Mouse (Mus musculus): ENCODE measurements around the gene Kndc1. TPM values are rescaled to one million over a fixed set of nuclear protein-coding genes. Genes with fewer than 3 reads are reported as not detected.

Gene Kndc1
- 0.05 TPM in 1 of 2 replicates, not detected in the other for polyA plus RNA-seq (2016; fragmentation: Nextera tagmentation; extraction: Ambion mirVana)

- 4% methylated on average over 50 of the region's 50 CpGs for WGBS (ENCODE audit: insufficient replicate concordance)
- H3K9ac ChIP-seq, result no peak within 1 kb of the TSS
- H3K27ac ChIP-seq, result no peak within 1 kb of the TSS
- no peaks in the 10 kb centered on the region for H3K36me3 ChIP-seq
- peak within 1 kb of the TSS; percentile 29 for H3K4me3 ChIP-seq
- no peaks in the 10 kb centered on the region for H3K4me1 ChIP-seq
- H3K4me2 ChIP-seq, result peak within 1 kb of the TSS; percentile 55
- ATAC-seq, result no peak
- no peaks in the 10 kb centered on the region for H3K9me3 ChIP-seq (replicated peaks)
- peaks cover 65% of the 10 kb centered on the region for H3K27me3 ChIP-seq (replicated peaks)
These were observed at the start of gene Kndc1 for GRCm38 (mm10) chr7:139894655-139895557. TSS of gene Kndc1 (plus strand) at chr7:139894696.

GRCm38 (mm10) chr7:139845101-139845500, 49.4 kb upstream of the Kndc1 start:
- Histone ChIP-seq H3K27ac (no peak overlapping the region), H3K4me1 (no peaks in the 10 kb centered on the region), H3K9ac (no peak overlapping the region), H3K9me3 (replicated peaks) (no peaks in the 10 kb centered on the region), H3K4me3 (no peak overlapping the region), H3K36me3 (no peaks in the 10 kb centered on the region), H3K27me3 (replicated peaks) (no peaks in the 10 kb centered on the region), H3K4me2 (no peak overlapping the region)
- WGBS (ENCODE audit: insufficient replicate concordance), result 57% methylated on average over 2 of the region's 2 CpGs
- ATAC-seq, result no peak

GRCm38 (mm10) chr7:139850152-139850551, 44.3 kb upstream of the Kndc1 start:
- no peak overlapping the region for H3K27ac ChIP-seq
- no peaks in the 10 kb centered on the region for H3K27me3 ChIP-seq (replicated peaks)
- H3K4me3 ChIP-seq, result no peak overlapping the region
- H3K4me1 ChIP-seq, result no peaks in the 10 kb centered on the region
- H3K9ac ChIP-seq, result no peak overlapping the region
- ATAC-seq, result no peak
- no peaks in the 10 kb centered on the region for H3K36me3 ChIP-seq
- no peaks in the 10 kb centered on the region for H3K9me3 ChIP-seq (replicated peaks)
- no peak overlapping the region for H3K4me2 ChIP-seq
- WGBS (ENCODE audit: insufficient replicate concordance), result 59% methylated on average over 6 of the region's 6 CpGs

- WGBS (ENCODE audit: insufficient replicate concordance), result 62% methylated on average over 5 of the region's 5 CpGs
- no peak overlapping the region for H3K4me3 ChIP-seq
- H3K4me2 ChIP-seq, result no peak overlapping the region
- H3K36me3 ChIP-seq, result no peaks in the 10 kb centered on the region
- ATAC-seq, result no peak
- no peak overlapping the region for H3K9ac ChIP-seq
- no peaks in the 10 kb centered on the region for H3K9me3 ChIP-seq (replicated peaks)
- no peaks in the 10 kb centered on the region for H3K27me3 ChIP-seq (replicated peaks)
- no peaks in the 10 kb centered on the region for H3K4me1 ChIP-seq
- H3K27ac ChIP-seq, result no peak overlapping the region
These were observed 43.8 kb upstream of the Kndc1 start for GRCm38 (mm10) chr7:139850677-139851076.

- no peak overlapping the region for H3K4me3 ChIP-seq
- H3K9me3 ChIP-seq (replicated peaks), result no peaks in the 10 kb centered on the region
- 64% methylated on average over 6 of the region's 6 CpGs for WGBS (ENCODE audit: insufficient replicate concordance)
- no peaks in the 10 kb centered on the region for H3K4me1 ChIP-seq
- H3K27me3 ChIP-seq (replicated peaks), result no peaks in the 10 kb centered on the region
- no peak overlapping the region for H3K27ac ChIP-seq
- no peak for ATAC-seq
- H3K9ac ChIP-seq, result no peak overlapping the region
- H3K36me3 ChIP-seq, result no peaks in the 10 kb centered on the region
- H3K4me2 ChIP-seq, result no peak overlapping the region
These were observed 43.4 kb upstream of the Kndc1 start for GRCm38 (mm10) chr7:139851098-139851497.

- ATAC-seq, result no peak
- no peak overlapping the region for H3K9ac ChIP-seq
- no peak overlapping the region for H3K27ac ChIP-seq
- no peak overlapping the region for H3K4me2 ChIP-seq
- no peaks in the 10 kb centered on the region for H3K36me3 ChIP-seq
- WGBS (ENCODE audit: insufficient replicate concordance), result 76% methylated on average over 11 of the region's 11 CpGs
- H3K27me3 ChIP-seq (replicated peaks), result no peaks in the 10 kb centered on the region
- H3K4me3 ChIP-seq, result no peak overlapping the region
- no peaks in the 10 kb centered on the region for H3K9me3 ChIP-seq (replicated peaks)
- no peaks in the 10 kb centered on the region for H3K4me1 ChIP-seq
These were observed 39.2 kb upstream of the Kndc1 start for GRCm38 (mm10) chr7:139855261-139855660.

- Histone ChIP-seq H3K27ac (no peak overlapping the region), H3K36me3 (no peaks in the 10 kb centered on the region), H3K4me3 (no peak overlapping the region), H3K9me3 (replicated peaks) (no peaks in the 10 kb centered on the region), H3K4me1 (no peaks in the 10 kb centered on the region), H3K4me2 (no peak overlapping the region), H3K9ac (no peak overlapping the region), H3K27me3 (replicated peaks) (no peaks in the 10 kb centered on the region)
- no peak for ATAC-seq
- 33% methylated on average over 3 of the region's 3 CpGs for WGBS (ENCODE audit: insufficient replicate concordance)
These were observed 33.1 kb upstream of the Kndc1 start for GRCm38 (mm10) chr7:139861411-139861810.

GRCm38 (mm10) chr7:139863076-139863475, 31.4 kb upstream of the Kndc1 start:
- Histone ChIP-seq H3K36me3 (no peaks in the 10 kb centered on the region), H3K4me3 (no peak overlapping the region), H3K9me3 (replicated peaks) (no peaks in the 10 kb centered on the region), H3K4me2 (no peak overlapping the region), H3K4me1 (no peaks in the 10 kb centered on the region), H3K27me3 (replicated peaks) (no peaks in the 10 kb centered on the region), H3K9ac (no peak overlapping the region), H3K27ac (no peak overlapping the region)
- ATAC-seq, result no peak
- WGBS (ENCODE audit: insufficient replicate concordance), result 68% methylated on average over 2 of the region's 2 CpGs

GRCm38 (mm10) chr7:139864253-139864652, 30.2 kb upstream of the Kndc1 start:
- no peaks in the 10 kb centered on the region for H3K4me1 ChIP-seq
- 32% methylated on average over 2 of the region's 2 CpGs for WGBS (ENCODE audit: insufficient replicate concordance)
- no peaks in the 10 kb centered on the region for H3K27me3 ChIP-seq (replicated peaks)
- ATAC-seq, result no peak
- no peaks in the 10 kb centered on the region for H3K9me3 ChIP-seq (replicated peaks)
- H3K36me3 ChIP-seq, result no peaks in the 10 kb centered on the region
- no peak overlapping the region for H3K27ac ChIP-seq
- H3K4me2 ChIP-seq, result no peak overlapping the region
- no peak overlapping the region for H3K4me3 ChIP-seq
- H3K9ac ChIP-seq, result no peak overlapping the region

- Histone ChIP-seq H3K27me3 (replicated peaks) (no peaks in the 10 kb centered on the region), H3K4me2 (no peak overlapping the region), H3K4me1 (no peaks in the 10 kb centered on the region), H3K9ac (no peak overlapping the region), H3K27ac (no peak overlapping the region), H3K36me3 (no peaks in the 10 kb centered on the region), H3K4me3 (no peak overlapping the region), H3K9me3 (replicated peaks) (no peaks in the 10 kb centered on the region)
- ATAC-seq, result no peak
- WGBS (ENCODE audit: insufficient replicate concordance), result 36% methylated on average over 1 of the region's 1 CpGs
These were observed 29.6 kb upstream of the Kndc1 start for GRCm38 (mm10) chr7:139864871-139865270.

- ATAC-seq, result no peak
These were observed 23.5 kb upstream of the Kndc1 start for GRCm38 (mm10) chr7:139871014-139871413.

GRCm38 (mm10) chr7:139877167-139877792, 17.2 kb upstream of the Kndc1 start:
- Histone ChIP-seq H3K4me1 (no peaks in the 10 kb centered on the region), H3K4me3 (no peak overlapping the region), H3K9me3 (replicated peaks) (no peaks in the 10 kb centered on the region), H3K36me3 (no peaks in the 10 kb centered on the region), H3K27me3 (replicated peaks) (0 out of 2 replicates have a peak, but pooled peaks cover 3% of the 10 kb centered on the region), H3K9ac (no peak overlapping the region), H3K27ac (no peak overlapping the region), H3K4me2 (no peak overlapping the region)
- WGBS (ENCODE audit: insufficient replicate concordance), result 63% methylated on average over 10 of the region's 10 CpGs
- ATAC-seq, result no peak

More at GRCm38 (mm10) chr7:139871014-139871413, 23.5 kb upstream of the Kndc1 start:
- no peaks in the 10 kb centered on the region for H3K36me3 ChIP-seq
- WGBS (ENCODE audit: insufficient replicate concordance), result 79% methylated on average over 5 of the region's 5 CpGs
- H3K9me3 ChIP-seq (replicated peaks), result no peaks in the 10 kb centered on the region
- H3K27me3 ChIP-seq (replicated peaks), result 0 out of 2 replicates have a peak, but pooled peaks cover 3% of the 10 kb centered on the region
- no peak overlapping the region for H3K4me2 ChIP-seq
- H3K9ac ChIP-seq, result no peak overlapping the region
- H3K4me1 ChIP-seq, result no peaks in the 10 kb centered on the region
- H3K27ac ChIP-seq, result no peak overlapping the region
- H3K4me3 ChIP-seq, result no peak overlapping the region

All from liver, embryonic 12.5 days (tissue).